Mouse (Mus musculus) forebrain, embryonic 13.5 days (tissue): ENCODE measurements around the gene Gm17662. TPM values are rescaled to one million over a fixed set of nuclear protein-coding genes. Genes with fewer than 3 reads are reported as not detected.

ENCODE experiments used
- ATAC-seq: fragments of 200-750 bp; cut with Nextera tagmentation; 2 replicates; pipeline ENCODE4 v1.8.0; 2017
- H3K27ac ChIP-seq: fragments of 300-500 bp; sonication (generic); 2 replicates; pipeline ENCODE4 v1.5.1; 2015; ENCODE audit warnings: inconsistent platforms, mild to moderate bottlenecking, moderate library complexity
- H3K27me3 ChIP-seq: fragments of 300-500 bp; sonication (generic); 2 replicates; pipeline ENCODE4 v1.6.1; 2015; ENCODE audit warnings: mild to moderate bottlenecking, inconsistent platforms
- H3K36me3 ChIP-seq: fragments of 300-500 bp; sonication (generic); 2 replicates; pipeline ENCODE4 v1.6.1; 2015; ENCODE audit warnings: mild to moderate bottlenecking, inconsistent platforms; ENCODE audit not compliant: poor library complexity, severe bottlenecking
- H3K4me1 ChIP-seq: fragments of 300-500 bp; sonication (generic); 2 replicates; pipeline ENCODE4 v1.6.1; 2015; ENCODE audit warnings: inconsistent platforms
- H3K4me2 ChIP-seq: fragments of 300-500 bp; sonication (generic); 2 replicates; pipeline ENCODE4 v1.6.1; 2015; ENCODE audit warnings: inconsistent platforms, mild to moderate bottlenecking, moderate library complexity
- H3K4me3 ChIP-seq: fragments of 300-500 bp; sonication (generic); 2 replicates; pipeline ENCODE4 v1.5.1; 2015; ENCODE audit warnings: mild to moderate bottlenecking, inconsistent platforms
- H3K9ac ChIP-seq: fragments of 300-500 bp; sonication (generic); 2 replicates; pipeline ENCODE4 v1.6.1; 2015; ENCODE audit warnings: mild to moderate bottlenecking, inconsistent platforms
- H3K9me3 ChIP-seq: fragments of 300-500 bp; sonication (generic); replicated peaks from 2 replicates; pipeline ENCODE4 v1.6.1; 2016; ENCODE audit warnings: inconsistent platforms
- WGBS: fragments of 180-500 bp; shearing (Covaris S2); methylation state at CpG from one replicate; pipeline ENCODE4 v1.1.7; 2015; 5-methylcytosine and 5-hydroxymethylcytosine counted together
- polyA plus RNA-seq: library from polyadenylated mRNA; unstranded; fragments of >200 nt; fragmentation: Nextera tagmentation; extraction: Ambion mirVana; gene quantifications from 2 replicates; pipeline ENCODE4 v1.2.1, GENCODE M21; 2015

Gm17662 gene
- polyA plus RNA-seq, 1 experiment from 2014 or later = not detected

DNA sequence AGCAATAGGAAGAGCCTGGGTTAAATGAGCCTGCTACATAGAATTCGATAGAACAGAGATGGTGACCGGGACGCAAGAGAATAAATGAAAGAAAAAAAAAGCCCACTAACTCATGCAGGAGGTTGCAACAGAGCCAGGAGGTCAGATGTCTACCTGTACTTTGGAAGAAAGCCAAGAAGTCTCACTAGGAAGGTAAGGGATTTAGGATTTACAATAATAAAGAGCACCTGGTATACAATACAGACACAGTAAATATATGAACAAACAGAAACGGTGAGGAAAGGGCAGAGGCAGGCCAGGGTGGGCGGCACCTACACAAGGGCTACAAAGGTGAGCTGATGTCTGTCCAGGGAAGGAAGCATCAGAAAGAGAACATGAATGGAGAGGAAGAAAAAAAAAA is 14.9 kb upstream of the Gm17662 start:
- Histone ChIP-seq H3K36me3 (no peaks in the 10 kb centered on the region), H3K4me3 (no peak overlapping the region), H3K27ac (no peak overlapping the region), H3K4me1 (0 out of 2 replicates have a peak, but pooled peaks cover 5% of the 10 kb centered on the region), H3K9ac (no peak overlapping the region), H3K9me3 (no peaks in the 10 kb centered on the region), H3K27me3 (no peaks in the 10 kb centered on the region), H3K4me2 (no peak overlapping the region)
- 89% methylated on average over 5 of the region's 5 CpGs for WGBS
- ATAC-seq = no peak

DNA sequence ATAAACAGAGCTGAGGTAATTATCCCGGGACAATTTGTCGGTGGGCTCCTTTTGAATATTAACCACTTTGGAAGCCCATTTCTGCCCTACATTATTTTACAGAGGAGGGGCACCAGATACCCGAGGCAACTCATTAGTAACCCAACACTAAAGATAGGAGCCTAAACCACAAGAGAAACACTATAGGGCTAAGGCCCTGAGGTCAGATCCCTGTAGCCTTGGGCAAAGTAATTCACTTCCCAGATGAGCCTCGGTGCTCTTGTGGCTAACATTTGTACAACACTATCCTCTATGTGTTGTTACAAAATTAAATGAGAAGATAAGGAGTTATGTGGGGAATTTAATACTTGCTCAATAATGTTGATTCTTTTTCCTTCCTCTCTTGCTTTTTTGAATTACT is 13.6 kb upstream of the Gm17662 start:
- 44% methylated on average over 4 of the region's 4 CpGs for WGBS
- H3K4me2 ChIP-seq = no peak overlapping the region
- no peak overlapping the region for H3K4me3 ChIP-seq
- peak; percentile 13; the same call in 1 of the 2 replicates for ATAC-seq
- H3K36me3 ChIP-seq = no peaks in the 10 kb centered on the region
- 0 out of 2 replicates have a peak, but pooled peaks cover 5% of the 10 kb centered on the region for H3K4me1 ChIP-seq
- H3K27me3 ChIP-seq = no peaks in the 10 kb centered on the region
- no peak overlapping the region for H3K27ac ChIP-seq
- H3K9ac ChIP-seq = no peak overlapping the region
- no peaks in the 10 kb centered on the region for H3K9me3 ChIP-seq

DNA sequence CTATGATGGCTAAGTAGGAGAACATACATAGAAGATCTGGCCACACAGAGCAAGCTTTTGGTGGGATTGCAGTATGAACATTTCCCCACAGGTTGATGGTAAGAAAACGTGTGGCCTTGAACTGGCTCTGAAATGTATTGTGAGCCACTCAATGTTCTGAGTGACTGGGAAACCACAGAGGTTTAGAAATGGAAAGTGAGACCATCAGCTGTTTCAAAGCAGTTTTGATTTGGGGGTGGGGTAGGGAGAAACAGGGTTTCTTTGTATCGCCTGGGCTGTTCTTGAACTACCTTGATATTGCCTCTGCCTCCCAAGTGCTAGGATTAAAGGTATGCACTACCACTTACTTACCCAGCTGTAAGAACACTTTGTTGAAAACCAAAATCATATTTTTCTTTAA is 1.9 kb upstream of the Gm17662 start:
- Histone ChIP-seq H3K4me1 (no peaks in the 10 kb centered on the region), H3K27ac (no peak overlapping the region), H3K9ac (no peak overlapping the region), H3K4me3 (no peak overlapping the region), H3K9me3 (no peaks in the 10 kb centered on the region), H3K27me3 (no peaks in the 10 kb centered on the region), H3K4me2 (no peak overlapping the region), H3K36me3 (no peaks in the 10 kb centered on the region)
- ATAC-seq = no peak
- 86% methylated on average over 2 of the region's 2 CpGs for WGBS

DNA sequence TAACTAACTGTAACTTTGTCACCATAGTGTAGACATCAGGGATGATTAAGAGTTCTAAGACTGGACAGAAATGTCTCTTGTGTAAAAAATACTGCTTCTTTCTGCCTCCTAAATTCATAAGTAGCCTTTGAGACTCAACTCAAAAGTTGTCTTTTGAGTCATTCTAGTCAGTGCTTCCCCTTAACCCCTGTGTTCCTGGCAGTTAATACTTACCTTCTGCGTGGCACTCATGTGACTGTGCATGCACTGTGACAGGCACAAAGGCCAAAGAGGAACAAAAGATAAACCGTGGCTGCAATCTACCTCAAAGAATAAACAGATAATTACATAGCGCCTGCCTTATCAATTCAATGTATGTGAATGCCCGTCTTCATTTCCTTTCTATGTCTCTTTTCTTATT is 694 bp downstream of the Gm17662 start:
- Histone ChIP-seq H3K4me3 (no peak overlapping the region), H3K9me3 (no peaks in the 10 kb centered on the region), H3K36me3 (no peaks in the 10 kb centered on the region), H3K9ac (no peak overlapping the region), H3K27ac (no peak overlapping the region), H3K4me2 (no peak overlapping the region), H3K4me1 (no peaks in the 10 kb centered on the region), H3K27me3 (no peaks in the 10 kb centered on the region)
- no peak for ATAC-seq
- 63% methylated on average over 4 of the region's 4 CpGs for WGBS

DNA sequence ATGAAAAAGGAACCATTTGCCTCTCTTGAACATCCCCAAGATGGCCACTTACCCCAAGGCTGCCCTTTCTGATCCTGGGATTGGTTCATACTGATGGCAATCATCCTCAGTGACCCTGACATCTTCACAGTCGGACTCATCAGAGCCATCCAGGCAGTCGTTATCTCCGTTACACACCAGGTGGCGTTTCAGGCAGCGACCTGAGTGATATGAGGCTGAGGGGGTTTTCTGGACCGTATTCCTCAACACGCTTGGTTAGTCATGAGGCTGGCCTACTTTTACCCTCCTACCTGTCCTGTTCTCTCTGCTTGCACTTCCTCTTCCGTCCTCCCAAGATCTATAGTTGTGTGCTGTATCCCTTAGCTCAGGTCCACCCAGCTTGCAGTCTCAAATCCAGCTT is 4.1 kb downstream of the Gm17662 start:
- Histone ChIP-seq H3K9me3 (no peaks in the 10 kb centered on the region), H3K4me2 (no peak overlapping the region), H3K36me3 (no peaks in the 10 kb centered on the region), H3K4me1 (no peaks in the 10 kb centered on the region), H3K4me3 (no peak overlapping the region), H3K27ac (no peak overlapping the region), H3K9ac (no peak overlapping the region), H3K27me3 (no peaks in the 10 kb centered on the region)
- ATAC-seq = no peak
- 77% methylated on average over 8 of the region's 8 CpGs for WGBS

DNA sequence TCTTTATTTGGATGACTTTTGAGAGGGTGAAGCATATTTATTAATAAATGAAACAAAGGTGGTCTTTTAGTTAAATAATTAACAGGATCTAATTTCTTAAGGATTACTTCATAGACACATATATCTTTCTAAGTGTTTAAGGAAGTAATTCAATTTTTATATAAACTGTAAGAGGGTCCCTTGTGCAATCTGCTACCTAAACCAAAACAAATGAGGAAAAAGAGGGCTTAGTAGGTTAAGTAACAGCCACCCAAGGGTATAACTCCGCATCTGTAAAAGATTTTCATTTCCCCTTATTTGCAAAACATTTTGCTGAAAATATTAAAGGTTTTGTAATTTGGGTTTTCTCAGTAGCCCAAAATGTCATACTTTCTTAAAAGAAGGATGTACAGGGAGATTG is 7.3 kb downstream of the Gm17662 start:
- Histone ChIP-seq H3K4me2 (no peak overlapping the region), H3K36me3 (no peaks in the 10 kb centered on the region), H3K9ac (no peak overlapping the region), H3K4me1 (no peaks in the 10 kb centered on the region), H3K9me3 (no peaks in the 10 kb centered on the region), H3K4me3 (no peak overlapping the region), H3K27ac (no peak overlapping the region), H3K27me3 (no peaks in the 10 kb centered on the region)
- WGBS = 91% methylated on average over 1 of the region's 1 CpGs
- ATAC-seq = no peak

DNA sequence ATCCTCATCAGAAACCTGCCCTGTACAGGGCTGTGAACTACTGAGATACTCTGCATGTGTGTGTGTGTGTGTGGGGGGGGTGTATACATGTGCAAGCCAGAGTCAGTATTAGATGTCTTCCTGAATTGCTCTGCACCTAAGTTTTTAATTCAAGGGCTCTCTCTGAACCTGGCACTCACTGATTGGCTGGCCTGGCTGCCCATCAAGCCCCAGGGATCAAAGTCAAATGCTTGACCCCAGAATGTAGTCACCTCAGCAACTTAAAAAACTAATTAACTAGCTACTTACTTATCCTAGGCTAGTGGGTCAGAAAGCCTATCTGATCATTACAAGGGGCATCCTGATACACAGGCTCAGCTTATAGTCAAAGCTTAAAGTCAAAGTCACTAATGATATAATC is 12.5 kb downstream of the Gm17662 start:
- no peaks in the 10 kb centered on the region for H3K36me3 ChIP-seq
- no peaks in the 10 kb centered on the region for H3K9me3 ChIP-seq
- no peaks in the 10 kb centered on the region for H3K27me3 ChIP-seq
- no peak overlapping the region for H3K9ac ChIP-seq
- no peaks in the 10 kb centered on the region for H3K4me1 ChIP-seq
- ATAC-seq = no peak
- no peak overlapping the region for H3K4me3 ChIP-seq
- H3K4me2 ChIP-seq = no peak overlapping the region
- H3K27ac ChIP-seq = no peak overlapping the region

DNA sequence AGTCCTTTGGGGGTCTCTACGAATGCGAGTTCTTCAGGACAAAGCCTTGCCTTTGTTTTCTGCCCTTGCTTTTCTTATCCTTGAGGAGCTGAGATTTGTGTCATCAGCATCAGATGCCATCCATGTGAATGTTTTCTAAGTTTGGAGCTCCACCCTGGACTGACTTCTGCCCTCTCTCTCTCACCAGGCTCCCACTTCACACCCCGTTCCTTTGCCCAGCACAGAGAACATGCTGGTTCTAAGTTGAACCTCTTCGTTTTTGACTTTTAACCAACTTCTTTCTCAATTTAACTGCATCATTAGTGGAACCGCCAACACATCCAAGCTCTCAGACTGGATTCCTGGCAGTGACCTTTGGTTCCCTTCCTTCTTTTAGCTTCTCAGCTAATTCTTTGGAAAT is 13.1 kb downstream of the Gm17662 start:
- ATAC-seq = no peak
- Histone ChIP-seq H3K4me2 (no peak overlapping the region), H3K4me1 (no peaks in the 10 kb centered on the region), H3K36me3 (no peaks in the 10 kb centered on the region), H3K9me3 (no peaks in the 10 kb centered on the region), H3K27me3 (no peaks in the 10 kb centered on the region), H3K27ac (no peak overlapping the region), H3K4me3 (no peak overlapping the region), H3K9ac (no peak overlapping the region)
- WGBS = 85% methylated on average over 5 of the region's 5 CpGs

DNA sequence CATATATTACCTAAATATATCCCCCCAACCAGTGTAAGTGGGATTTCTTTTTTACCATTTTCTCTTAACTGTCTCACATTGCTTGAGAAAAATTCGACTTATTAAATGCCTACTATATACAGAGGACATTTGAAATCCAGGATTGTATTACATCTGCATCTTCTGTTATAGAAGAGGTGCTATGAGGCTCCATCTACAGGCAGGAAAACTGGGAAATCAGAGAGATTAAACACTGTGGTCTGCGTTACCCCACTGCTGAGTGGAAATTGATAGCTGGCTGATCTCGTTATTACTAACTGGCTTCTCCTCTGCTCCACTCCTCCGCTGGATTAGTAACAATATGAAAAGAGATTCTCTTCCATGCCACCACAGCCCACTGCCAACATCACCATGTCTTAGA is 18.7 kb downstream of the Gm17662 start:
- ATAC-seq = no peak
- Histone ChIP-seq H3K4me3 (no peak overlapping the region), H3K9ac (no peak overlapping the region), H3K4me1 (no peaks in the 10 kb centered on the region), H3K36me3 (no peaks in the 10 kb centered on the region), H3K27ac (no peak overlapping the region), H3K4me2 (no peak overlapping the region), H3K9me3 (no peaks in the 10 kb centered on the region), H3K27me3 (no peaks in the 10 kb centered on the region)
- 61% methylated on average over 4 of the region's 4 CpGs for WGBS

DNA sequence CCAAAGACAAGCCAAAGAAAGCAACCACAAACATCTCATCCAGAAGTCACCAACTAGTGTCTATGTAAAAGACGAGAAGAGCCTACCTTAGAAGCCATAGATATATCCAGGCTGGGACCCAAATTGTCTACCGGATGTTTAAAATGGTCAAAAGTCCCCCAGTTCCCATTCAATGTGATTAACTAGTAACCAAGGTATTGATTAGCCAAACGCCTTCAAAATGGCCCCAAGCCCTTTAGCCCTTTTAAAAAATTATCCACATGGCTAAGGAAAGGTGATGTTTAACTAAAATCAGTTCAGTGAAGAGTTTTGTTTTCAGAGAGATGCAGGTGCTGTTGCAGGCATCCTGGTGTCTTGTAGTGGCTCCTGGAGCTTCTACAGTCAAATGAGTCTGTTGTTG is 19.2 kb downstream of the Gm17662 start, which contains the start of gene C8a:
TSS of gene C8a (minus strand) at position 76 of the 400 bp plus-strand sequence.
- WGBS = 84% methylated on average over 3 of the region's 3 CpGs

DNA sequence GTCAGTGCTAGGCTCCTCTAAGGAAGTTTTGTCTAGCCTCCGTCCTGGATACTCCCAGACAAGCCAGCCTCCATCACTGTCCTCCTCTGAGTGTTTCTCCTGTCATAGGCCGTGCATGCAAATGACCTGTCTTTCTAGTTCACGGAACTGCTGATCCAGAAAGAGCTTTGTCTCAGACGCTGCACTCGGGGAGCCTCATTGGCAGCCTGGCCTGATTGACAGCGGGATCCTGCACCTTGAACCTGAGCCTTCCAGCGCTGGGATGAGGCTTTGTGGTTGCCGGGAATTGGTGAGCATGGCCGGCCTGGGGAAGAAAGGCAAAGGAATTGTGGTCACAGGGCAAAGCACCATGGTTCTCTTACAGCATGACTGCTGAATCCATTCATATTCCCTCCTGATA is 30.4 kb downstream of the Gm17662 start:
- H3K27ac ChIP-seq = no peak overlapping the region
- WGBS = 45% methylated on average over 9 of the region's 9 CpGs
- H3K4me1 ChIP-seq = peaks cover 11% of the 10 kb centered on the region; the same call in 1 of the 2 replicates
- H3K4me3 ChIP-seq = no peak overlapping the region
- no peak for ATAC-seq
- H3K27me3 ChIP-seq = no peaks in the 10 kb centered on the region
- H3K9ac ChIP-seq = no peak overlapping the region
- no peak overlapping the region for H3K4me2 ChIP-seq
- no peaks in the 10 kb centered on the region for H3K9me3 ChIP-seq
- no peaks in the 10 kb centered on the region for H3K36me3 ChIP-seq

More for the DNA sequence above, 19.2 kb downstream of the Gm17662 start, which contains the start of gene C8a:
- Histone ChIP-seq H3K4me3 (no peak within 1 kb of the TSS), H3K9ac (no peak within 1 kb of the TSS), H3K27me3 (no peaks in the 10 kb centered on the region), H3K36me3 (no peaks in the 10 kb centered on the region), H3K4me2 (no peak within 1 kb of the TSS), H3K27ac (no peak within 1 kb of the TSS), H3K9me3 (no peaks in the 10 kb centered on the region), H3K4me1 (no peaks in the 10 kb centered on the region)
- ATAC-seq = no peak

DNA sequence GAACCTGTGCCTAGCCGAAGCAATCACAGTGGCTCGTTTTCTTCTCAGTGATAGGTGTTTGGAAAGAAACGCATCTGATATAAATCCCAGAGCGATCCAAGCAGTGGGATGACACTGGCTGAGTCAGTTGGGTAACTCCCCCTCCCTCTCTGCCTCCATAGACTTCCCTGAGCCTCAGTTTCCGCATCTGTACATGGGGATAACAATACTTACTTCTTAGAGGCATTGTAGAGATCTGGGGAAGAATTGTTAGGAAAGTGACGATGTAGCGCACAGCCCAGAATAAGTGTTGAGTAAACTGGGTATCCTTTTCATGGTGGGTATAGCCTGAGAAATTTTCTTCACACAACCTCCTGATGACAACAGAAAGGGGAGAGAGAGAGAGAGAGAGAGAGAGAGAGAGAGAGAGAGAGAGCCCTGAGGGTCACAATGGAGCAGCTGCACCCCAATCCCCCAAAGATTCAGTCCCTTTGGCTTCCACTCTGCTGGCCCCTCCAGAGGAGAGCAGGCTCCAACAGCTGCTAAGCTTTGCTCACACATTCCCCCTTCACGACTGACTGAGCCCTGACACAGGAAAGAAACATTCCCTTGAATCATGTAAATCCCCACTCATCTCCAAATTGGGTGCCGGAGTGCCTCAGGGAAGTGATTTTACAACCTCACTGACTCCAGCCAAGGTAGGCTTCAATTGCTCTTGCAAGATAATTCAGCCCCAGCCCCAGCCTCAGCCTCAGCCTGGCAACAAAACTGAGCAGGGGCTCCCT is 31.6 kb downstream of the Gm17662 start:
- H3K27me3 ChIP-seq = no peaks in the 10 kb centered on the region
- H3K9me3 ChIP-seq = no peaks in the 10 kb centered on the region
- H3K4me3 ChIP-seq = no peak overlapping the region
- no peak overlapping the region for H3K4me2 ChIP-seq
- no peak for ATAC-seq
- peaks cover 11% of the 10 kb centered on the region; the same call in 1 of the 2 replicates for H3K4me1 ChIP-seq
- H3K36me3 ChIP-seq = no peaks in the 10 kb centered on the region
- 76% methylated on average over 9 of the region's 9 CpGs for WGBS
- no peak overlapping the region for H3K27ac ChIP-seq
- H3K9ac ChIP-seq = no peak overlapping the region

DNA sequence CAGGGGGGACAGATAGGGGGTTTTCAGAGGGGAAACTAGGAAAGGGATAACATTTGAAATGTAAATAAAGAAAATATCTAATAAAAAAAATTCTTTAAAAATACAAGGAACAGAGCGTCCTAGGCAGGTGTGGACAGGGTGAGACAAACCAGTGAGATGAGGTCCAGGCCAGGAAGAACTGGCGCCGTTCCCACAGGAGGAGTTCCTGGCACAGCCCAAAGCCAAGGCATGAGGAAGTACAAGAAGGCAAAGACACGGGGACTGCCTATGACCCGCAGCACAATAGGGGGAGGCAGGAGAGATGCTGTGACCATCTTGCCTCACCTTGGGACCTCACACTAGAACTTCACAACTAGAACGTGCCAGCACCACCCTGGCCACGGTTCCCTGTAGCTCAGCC is 34.6 kb downstream of the Gm17662 start:
- Histone ChIP-seq H3K9me3 (no peaks in the 10 kb centered on the region), H3K9ac (no peak overlapping the region), H3K27me3 (peaks cover 3% of the 10 kb centered on the region; the same call in 1 of the 2 replicates), H3K4me2 (no peak overlapping the region), H3K36me3 (no peaks in the 10 kb centered on the region), H3K27ac (no peak overlapping the region), H3K4me1 (peaks cover 4% of the 10 kb centered on the region; the same call in 1 of the 2 replicates), H3K4me3 (no peak overlapping the region)
- no peak for ATAC-seq
- 93% methylated on average over 7 of the region's 7 CpGs for WGBS
